In the genomic region with DNA sequence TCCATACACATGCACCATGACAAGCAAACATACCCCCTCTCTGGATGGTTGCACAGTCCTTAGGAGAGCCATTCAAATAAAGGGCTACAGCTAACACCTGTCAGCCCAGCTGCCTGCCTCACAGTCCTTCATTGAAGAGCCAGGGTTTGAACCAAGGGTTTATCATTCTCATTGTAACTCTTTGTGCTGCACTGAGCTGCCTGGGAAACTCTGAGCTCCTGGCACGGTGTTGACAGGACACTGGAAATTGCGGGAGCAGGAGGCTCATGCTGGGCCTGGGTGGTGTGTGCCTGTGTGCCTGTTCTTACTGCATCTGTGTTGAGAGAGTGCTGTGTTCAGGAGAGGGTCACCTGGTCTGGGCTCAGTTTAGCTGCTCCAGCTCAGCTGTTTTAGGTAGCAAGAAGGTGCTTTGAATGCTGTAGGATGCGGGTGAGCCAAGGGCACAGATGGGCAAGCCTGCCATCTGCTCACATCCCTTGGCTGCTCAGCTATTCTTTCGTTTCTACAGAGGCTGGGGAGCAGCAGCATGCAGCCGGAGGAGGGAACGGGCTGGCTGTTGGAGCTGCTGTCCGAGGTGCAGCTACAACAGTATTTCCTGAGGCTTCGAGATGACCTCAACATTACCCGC, we compare ENCODE assay signal across 11 mouse cellular contexts. TPM values are rescaled to one million over a fixed set of nuclear protein-coding genes. Genes with fewer than 3 reads are reported as not detected.
A peak's percentile ranks its signal among the peaks of the same experiment; 100 is the strongest.
DNase-seq lines count a peak whose midpoint lies in the region; ATAC-seq and TF ChIP-seq lines count a peak whose summit lies in the region.
"Had no signal": no experiment of that assay in that cellular context is flagged by ENCODE, and none has a peak within 500 bp of the region (broad histone marks: within the 10 kb centered on the region; RNA-seq: fewer than 3 reads in every experiment).

No protein-coding gene starts in this region.

- WGBS in embryonic facial prominence, embryonic 10.5 days = 82% methylated on average over 9 of the region's 9 CpGs
- 74% methylated on average over 9 of the region's 9 CpGs for WGBS in liver, embryonic 14.5 days (ENCODE audit: insufficient replicate concordance)
- WGBS in kidney, embryonic 15.5 days = 83% methylated on average over 9 of the region's 9 CpGs

- DNase-seq in gastrocnemius, adult 2 months = no peak
- DNase-seq in gastrocnemius, postnatal 14 days = no peak
- no peak for DNase-seq in G1E (ENCODE audit: low spot score)
- no peak for DNase-seq in embryonic facial prominence, embryonic 10.5 days (ENCODE audit: low spot score)
- DNase-seq in liver, embryonic 14.5 days (ENCODE audit: low read depth in 3 of 3, low spot score in 3 of 3) = no peak
- no peak for DNase-seq in B cell, adult 2 months
- no peak for DNase-seq in layer of hippocampus, adult 9-10 months (ENCODE audit: low spot score)
- DNase-seq: layer of hippocampus, adult 9-11 months; lung, postnatal 10 days had no signal

- no peaks in the 10 kb centered on the region for H3K27me3 ChIP-seq in G1E (ENCODE audit: insufficient read depth, low read length)
- H3K27me3 ChIP-seq in embryonic facial prominence, embryonic 10.5 days (replicated peaks; ENCODE audit: low read depth, poor library complexity, severe bottlenecking) = no peaks in the 10 kb centered on the region
- H3K27me3 ChIP-seq in liver, embryonic 14.5 days (ENCODE audit: control insufficient read depth, insufficient read depth, low read length) = no peaks in the 10 kb centered on the region
- no peaks in the 10 kb centered on the region for H3K27me3 ChIP-seq in kidney, embryonic 15.5 days
- H3K27me3 ChIP-seq: stomach, embryonic 15.5 days had no signal

- peaks cover 96% of the 10 kb centered on the region for H3K4me1 ChIP-seq in G1E (ENCODE audit: insufficient read depth, low read depth, low read length)
- H3K4me1 ChIP-seq in embryonic facial prominence, embryonic 10.5 days = peaks cover 76% of the 10 kb centered on the region
- peaks cover 53 to 63% of the 10 kb centered on the region in 2 experiments for H3K4me1 ChIP-seq in liver, embryonic 14.5 days (replicated peaks; ENCODE audit: control insufficient read depth in 2 of 2, insufficient read depth in 2 of 2, low read length in 1 of 2)
- H3K4me1 ChIP-seq in kidney, embryonic 15.5 days = peaks cover 80% of the 10 kb centered on the region

- H3K9me3 ChIP-seq in G1E (replicated peaks) = no peaks in the 10 kb centered on the region
- no peaks in the 10 kb centered on the region for H3K9me3 ChIP-seq in embryonic facial prominence, embryonic 10.5 days
- H3K9me3 ChIP-seq in liver, embryonic 14.5 days (ENCODE audit: control insufficient read depth, low read length) = no peaks in the 10 kb centered on the region
- no peaks in the 10 kb centered on the region for H3K9me3 ChIP-seq in kidney, embryonic 15.5 days (replicated peaks)
- H3K9me3 ChIP-seq: stomach, embryonic 15.5 days had no signal

- intact Hi-C loops in gastrocnemius, adult 2 months (cut with DNase I) = no loop called here
- intact Hi-C loops in gastrocnemius, postnatal 14 days (cut with DNase I; ENCODE audit: low total_unique reads) = no loop called here

- H3K4me2 ChIP-seq in liver, embryonic 14.5 days (ENCODE audit: low read depth) = peak overlapping the region; percentile 18; the same call in 1 of the 2 replicates
- H3K4me2 ChIP-seq in kidney, embryonic 15.5 days = no peak overlapping the region
- H3K4me2 ChIP-seq: stomach, embryonic 15.5 days had no signal

- H3K36me3 ChIP-seq in G1E (replicated peaks) = peaks cover 66% of the 10 kb centered on the region
- H3K36me3 ChIP-seq in embryonic facial prominence, embryonic 10.5 days (replicated peaks) = peaks cover 23% of the 10 kb centered on the region
- no peaks in the 10 kb centered on the region; the same call in 1 of the 2 replicates for H3K36me3 ChIP-seq in liver, embryonic 14.5 days (replicated peaks; ENCODE audit: control insufficient read depth, insufficient read depth, low read depth)
- peaks cover 11% of the 10 kb centered on the region; the same call in 1 of the 2 replicates for H3K36me3 ChIP-seq in kidney, embryonic 15.5 days

- no peak for ATAC-seq in G1E (ENCODE audit: extremely low read depth, insufficient number of reproducible peaks, low FRiP score, poor library complexity, severe bottlenecking)
- ATAC-seq in liver, embryonic 14.5 days (ENCODE audit: insufficient read depth) = no peak
- no peak for ATAC-seq in kidney, embryonic 15.5 days (replicated peaks; ENCODE audit: low FRiP score)

- TF ChIP-seq EP300 in liver, embryonic 14.5 days (IDR thresholded peaks at IDR 0.05; ENCODE audit: low read depth) = no peak

- H3K4me3 ChIP-seq in gastrocnemius, adult 2 months = peak overlapping the region; percentile 82
- peak overlapping the region; percentile 24; the same call in 1 of the 2 replicates for H3K4me3 ChIP-seq in G1E (ENCODE audit: low read depth, low read length)
- no peak overlapping the region for H3K4me3 ChIP-seq in embryonic facial prominence, embryonic 10.5 days
- no peak overlapping the region for H3K4me3 ChIP-seq in liver, embryonic 14.5 days (ENCODE audit: insufficient read depth in 1 of 2, low read depth in 2 of 2, low read length in 2 of 2)
- H3K4me3 ChIP-seq in kidney, embryonic 15.5 days (replicated peaks) = no peak overlapping the region
- H3K4me3 ChIP-seq: stomach, embryonic 15.5 days had no signal

- H3K9ac ChIP-seq in liver, embryonic 14.5 days (replicated peaks) = 0 out of 2 replicates have a peak overlapping the region, but pooled peaks have one; percentile 3
- H3K9ac ChIP-seq in kidney, embryonic 15.5 days = no peak overlapping the region
- H3K9ac ChIP-seq: stomach, embryonic 15.5 days had no signal

- peak overlapping the region; percentile 97 for H3K27ac ChIP-seq in gastrocnemius, adult 2 months
- 0 out of 2 replicates have a peak overlapping the region, but pooled peaks have one; percentile 19 for H3K27ac ChIP-seq in embryonic facial prominence, embryonic 10.5 days (replicated peaks)
- H3K27ac ChIP-seq in liver, embryonic 14.5 days = peak overlapping the region; percentile 31
- H3K27ac ChIP-seq in kidney, embryonic 15.5 days = no peak overlapping the region
- H3K27ac ChIP-seq: stomach, embryonic 15.5 days had no signal

- TF ChIP-seq CTCF in gastrocnemius, adult 2 months (IDR thresholded peaks at IDR 0.05) = no peak
- no peak for TF ChIP-seq CTCF in G1E (IDR thresholded peaks at IDR 0.05; ENCODE audit: low read depth, low read length)
- no peak for TF ChIP-seq CTCF in liver, embryonic 14.5 days (IDR thresholded peaks at IDR 0.05; ENCODE audit: low read depth)

RNA-seq across cellular contexts. Expression of a gene that starts 19.7 kb away (rescaled TPM):
- total RNA-seq in gastrocnemius, adult 2 months (2021) = 10 to 100 TPM; 48.4 to 54.4 TPM
- total RNA-seq in gastrocnemius, postnatal 14 days (2021) = 10 to 100 TPM; 34.6 to 42.8 TPM
- total RNA-seq in G1E (2014; fragmentation: Nextera tagmentation) (27.3 and 31.5 TPM in 2 replicates), G1E (2017) (11.8 and 13.4 TPM in 2 replicates)
- 197 and 236 TPM in 2 replicates for polyA plus RNA-seq in G1E (2012)
- polyA plus RNA-seq in embryonic facial prominence, embryonic 10.5 days (2016; fragmentation: Nextera tagmentation; extraction: Ambion mirVana) = 8.6 and 8.7 TPM in 2 replicates
- polyA plus RNA-seq in liver, embryonic 14.5 days (2012; rRNA removed) = 15.3 and 19.4 TPM in 2 replicates
- 3.8 and 4.6 TPM in 2 replicates for polyA plus RNA-seq in liver, embryonic 14.5 days (2014; fragmentation: Nextera tagmentation; extraction: Ambion mirVana)
- 9.3 and 12.4 TPM in 2 replicates for polyA plus RNA-seq in kidney, embryonic 15.5 days (2015; fragmentation: Nextera tagmentation; extraction: Ambion mirVana)

RNA-seq across cellular contexts. Expression of a gene that starts 54.6 kb away (rescaled TPM):
- total RNA-seq in gastrocnemius, adult 2 months (2021) = 100 to 1,000 TPM in 1 of 2 experiments, 10 to 100 TPM in 1; 77.4 to 174 TPM
- total RNA-seq in gastrocnemius, postnatal 14 days (2021) = 100 to 1,000 TPM; 285 to 408 TPM
- total RNA-seq in G1E (2014; fragmentation: Nextera tagmentation) (418 and 507 TPM in 2 replicates), G1E (2017) (571 and 620 TPM in 2 replicates)
- 3.9 and 14.2 TPM in 2 replicates for polyA plus RNA-seq in G1E (2012)
- 50.0 and 61.5 TPM in 2 replicates for polyA plus RNA-seq in embryonic facial prominence, embryonic 10.5 days (2016; fragmentation: Nextera tagmentation; extraction: Ambion mirVana)
- 157 and 235 TPM in 2 replicates for polyA plus RNA-seq in liver, embryonic 14.5 days (2012; rRNA removed)
- polyA plus RNA-seq in liver, embryonic 14.5 days (2014; fragmentation: Nextera tagmentation; extraction: Ambion mirVana) = 388 and 433 TPM in 2 replicates
- 50.2 and 50.7 TPM in 2 replicates for polyA plus RNA-seq in kidney, embryonic 15.5 days (2015; fragmentation: Nextera tagmentation; extraction: Ambion mirVana)

Comparison
In these comparisons a context has a peak if more than half of its experiments do, and no peak if none do; other contexts are left out.
1. H3K4me3 ChIP-seq: peak in gastrocnemius, adult 2 months (single experiment) and G1E (single experiment); none in embryonic facial prominence, embryonic 10.5 days (single experiment), liver, embryonic 14.5 days (0 of 2) and kidney, embryonic 15.5 days (single experiment).